15 mouse cellular contexts compared by ENCODE assay signal in the genomic region with DNA sequence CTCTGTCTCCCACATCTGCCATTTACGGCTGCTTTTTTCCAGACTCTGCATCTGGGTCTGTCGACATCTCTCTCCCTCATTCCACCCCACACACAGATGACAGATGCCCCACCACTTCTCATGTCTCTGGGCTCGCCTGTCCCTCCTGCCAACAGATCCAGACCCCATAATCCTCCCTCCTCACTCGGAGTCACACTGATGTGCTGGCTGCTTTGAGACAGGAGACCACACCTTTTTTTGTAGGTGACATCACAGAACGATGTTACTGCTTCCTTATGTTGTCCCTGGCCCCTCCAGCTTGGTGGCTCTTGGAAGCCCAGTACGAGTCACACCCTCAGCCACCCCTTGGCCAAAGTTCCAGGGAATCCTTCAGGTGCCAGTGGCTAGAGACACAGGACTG. TPM values are rescaled to one million over a fixed set of nuclear protein-coding genes. Genes with fewer than 3 reads are reported as not detected.
DNase-seq lines count a peak whose midpoint lies in the region; ATAC-seq and TF ChIP-seq lines count a peak whose summit lies in the region.
"Had no signal": no experiment of that assay in that cellular context is flagged by ENCODE, and none has a peak within 500 bp of the region (broad histone marks: within the 10 kb centered on the region; RNA-seq: fewer than 3 reads in every experiment).

No protein-coding gene starts in this region.

- H3K4me2 ChIP-seq in heart, embryonic 11.5 days: peak overlapping the region; percentile 55
- no peak overlapping the region for H3K4me2 ChIP-seq in lung, embryonic 14.5 days
- H3K4me2 ChIP-seq in intestine, embryonic 16.5 days (ENCODE audit: low read depth, low read length): peak overlapping the region; percentile 25; the same call in 1 of the 2 replicates
- H3K4me2 ChIP-seq in stomach, embryonic 15.5 days: 0 out of 2 replicates have a peak overlapping the region, but pooled peaks have one; percentile 8
- H3K4me2 ChIP-seq: forebrain, embryonic 12.5 days; midbrain, embryonic 11.5 days had no signal

- no peak overlapping the region for H3K4me3 ChIP-seq in heart, embryonic 11.5 days (ENCODE audit: low read depth, low read length)
- no peak overlapping the region for H3K4me3 ChIP-seq in lung, embryonic 14.5 days (ENCODE audit: low read depth, low read length)
- no peak overlapping the region; the same call in 1 of the 2 replicates for H3K4me3 ChIP-seq in intestine, embryonic 16.5 days (ENCODE audit: low read length)
- H3K4me3 ChIP-seq in stomach, embryonic 15.5 days (replicated peaks): no peak overlapping the region
- H3K4me3 ChIP-seq: forebrain, embryonic 12.5 days had no signal

- peak overlapping the region; percentile 17; the same call in 1 of the 2 replicates for H3K9ac ChIP-seq in heart, embryonic 11.5 days (ENCODE audit: low read depth, low read length)
- H3K9ac ChIP-seq in lung, embryonic 14.5 days: peak overlapping the region; percentile 15; the same call in 1 of the 2 replicates
- H3K9ac ChIP-seq in intestine, embryonic 16.5 days (ENCODE audit: low read depth, low read length): peak overlapping the region; percentile 43; the same call in 1 of the 2 replicates
- no peak overlapping the region for H3K9ac ChIP-seq in stomach, embryonic 15.5 days
- H3K9ac ChIP-seq: forebrain, embryonic 12.5 days had no signal

- no peak for DNase-seq in heart, postnatal 36 days
- DNase-seq in lung, embryonic 14.5 days: no peak
- no peak for DNase-seq in lung, postnatal 36 days
- DNase-seq in cerebellum, postnatal 4 days (ENCODE audit: low spot score in 2 of 2): no peak
- no peak for DNase-seq in urinary bladder, postnatal 14 days (ENCODE audit: low spot score)
- DNase-seq: cerebellum, adult 2 months; heart, postnatal 14 days; kidney, adult 8-10 months; lung, adult 2 months had no signal

- intact Hi-C loops in heart, postnatal 36 days (cut with DNase I): no loop called here

- H3K36me3 ChIP-seq in heart, embryonic 11.5 days (ENCODE audit: control insufficient read depth, insufficient read depth, low read length): no peaks in the 10 kb centered on the region
- no peaks in the 10 kb centered on the region for H3K36me3 ChIP-seq in lung, embryonic 14.5 days (ENCODE audit: insufficient read depth)
- no peaks in the 10 kb centered on the region for H3K36me3 ChIP-seq in intestine, embryonic 16.5 days (ENCODE audit: control insufficient read depth, insufficient read depth, low read length)
- no peaks in the 10 kb centered on the region for H3K36me3 ChIP-seq in stomach, embryonic 15.5 days
- H3K36me3 ChIP-seq: forebrain, embryonic 12.5 days had no signal

- ATAC-seq in heart, embryonic 11.5 days (replicated peaks; ENCODE audit: insufficient number of reproducible peaks, low FRiP score, low TSS enrichment): no peak
- no peak for ATAC-seq in lung, embryonic 14.5 days (ENCODE audit: insufficient read depth)
- ATAC-seq in intestine, embryonic 16.5 days: peak; percentile 20
- no peak for ATAC-seq in stomach, embryonic 15.5 days (ENCODE audit: insufficient read depth, low FRiP score, low read depth)

- H3K4me1 ChIP-seq in heart, embryonic 11.5 days (ENCODE audit: control insufficient read depth, insufficient read depth, low read length): peaks cover 19% of the 10 kb centered on the region
- 0 out of 2 replicates have a peak, but pooled peaks cover 4% of the 10 kb centered on the region for H3K4me1 ChIP-seq in lung, embryonic 14.5 days (ENCODE audit: insufficient read depth)
- H3K4me1 ChIP-seq in intestine, embryonic 16.5 days (ENCODE audit: control insufficient read depth, insufficient read depth, low read length): peaks cover 27% of the 10 kb centered on the region
- H3K4me1 ChIP-seq in stomach, embryonic 15.5 days: peaks cover 10% of the 10 kb centered on the region

- H3K9me3 ChIP-seq in heart, embryonic 11.5 days (replicated peaks; ENCODE audit: control insufficient read depth, low read length): no peaks in the 10 kb centered on the region
- H3K9me3 ChIP-seq in lung, embryonic 14.5 days (ENCODE audit: low read depth, low read length): no peaks in the 10 kb centered on the region
- no peaks in the 10 kb centered on the region for H3K9me3 ChIP-seq in intestine, embryonic 16.5 days (ENCODE audit: control insufficient read depth, low read length)
- no peaks in the 10 kb centered on the region for H3K9me3 ChIP-seq in stomach, embryonic 15.5 days
- H3K9me3 ChIP-seq: forebrain, embryonic 12.5 days had no signal

- H3K27me3 ChIP-seq in heart, embryonic 11.5 days (ENCODE audit: control insufficient read depth, insufficient read depth, low read length): no peaks in the 10 kb centered on the region
- no peaks in the 10 kb centered on the region for H3K27me3 ChIP-seq in lung, embryonic 14.5 days (ENCODE audit: insufficient read depth, low read length)
- H3K27me3 ChIP-seq in intestine, embryonic 16.5 days (replicated peaks; ENCODE audit: control insufficient read depth, insufficient read depth, low read length): no peaks in the 10 kb centered on the region
- H3K27me3 ChIP-seq in stomach, embryonic 15.5 days (replicated peaks): no peaks in the 10 kb centered on the region

- WGBS in heart, embryonic 11.5 days (ENCODE audit: insufficient replicate concordance): 34% methylated on average over 6 of the region's 6 CpGs
- 46% methylated on average over 6 of the region's 6 CpGs for WGBS in lung, embryonic 14.5 days
- 34% methylated on average over 6 of the region's 6 CpGs for WGBS in intestine, embryonic 16.5 days
- WGBS in stomach, embryonic 15.5 days: 45% methylated on average over 6 of the region's 6 CpGs

- 0 out of 2 replicates have a peak overlapping the region, but pooled peaks have one; percentile 15 for H3K27ac ChIP-seq in heart, embryonic 11.5 days (ENCODE audit: low read depth, low read length)
- no peak overlapping the region for H3K27ac ChIP-seq in lung, embryonic 14.5 days (ENCODE audit: low read depth)
- H3K27ac ChIP-seq in intestine, embryonic 16.5 days (ENCODE audit: low read length): peak overlapping the region; percentile 59
- peak overlapping the region; percentile 18; the same call in 1 of the 2 replicates for H3K27ac ChIP-seq in stomach, embryonic 15.5 days
- H3K27ac ChIP-seq: forebrain, embryonic 12.5 days had no signal

- no peak for TF ChIP-seq CTCF in lung, embryonic 14.5 days (IDR thresholded peaks at IDR 0.05; ENCODE audit: low read depth)

RNA-seq across cellular contexts. Expression of a gene that starts 2.4 kb away (rescaled TPM):
- 2.0 and 2.2 TPM in 2 replicates for polyA plus RNA-seq in heart, embryonic 11.5 days (2014; fragmentation: Nextera tagmentation; extraction: Ambion mirVana)
- under 1 TPM; 0.70 to 0.80 TPM for total RNA-seq in heart, postnatal 36 days (2021)
- polyA plus RNA-seq in lung, embryonic 14.5 days (2014; fragmentation: Nextera tagmentation; extraction: Ambion mirVana): 2.7 and 4.0 TPM in 2 replicates
- 4.3 and 5.6 TPM in 2 replicates for polyA plus RNA-seq in intestine, embryonic 16.5 days (2015; fragmentation: Nextera tagmentation; extraction: Ambion mirVana)
- 3.6 and 4.4 TPM in 2 replicates for polyA plus RNA-seq in stomach, embryonic 15.5 days (2015; fragmentation: Nextera tagmentation; extraction: Ambion mirVana)
- polyA plus RNA-seq: embryonic facial prominence, embryonic 11.5 days had no signal

RNA-seq across cellular contexts. Expression of a gene that starts 3.5 kb away (rescaled TPM):
- polyA plus RNA-seq in heart, embryonic 11.5 days (2014; fragmentation: Nextera tagmentation; extraction: Ambion mirVana): 0.42 TPM in 1 of 2 replicates, not detected in the other
- total RNA-seq in heart, postnatal 36 days (2021): not detected
- 0.39 and 0.43 TPM in 2 replicates for polyA plus RNA-seq in lung, embryonic 14.5 days (2014; fragmentation: Nextera tagmentation; extraction: Ambion mirVana)
- polyA plus RNA-seq in intestine, embryonic 16.5 days (2015; fragmentation: Nextera tagmentation; extraction: Ambion mirVana): 3.4 and 3.8 TPM in 2 replicates
- 9.4 and 16.8 TPM in 2 replicates for polyA plus RNA-seq in stomach, embryonic 15.5 days (2015; fragmentation: Nextera tagmentation; extraction: Ambion mirVana)
- total RNA-seq: heart, postnatal 14 days had no signal
- polyA plus RNA-seq: midbrain, embryonic 11.5 days had no signal

RNA-seq across cellular contexts. Expression of a gene that starts 5.2 kb away (rescaled TPM):
- polyA plus RNA-seq in heart, embryonic 11.5 days (2014; fragmentation: Nextera tagmentation; extraction: Ambion mirVana): 1.8 TPM in 2 replicates
- not detected for total RNA-seq in heart, postnatal 36 days (2021)
- polyA plus RNA-seq in lung, embryonic 14.5 days (2014; fragmentation: Nextera tagmentation; extraction: Ambion mirVana): 0.49 and 0.96 TPM in 2 replicates
- polyA plus RNA-seq in intestine, embryonic 16.5 days (2015; fragmentation: Nextera tagmentation; extraction: Ambion mirVana): 0.16 and 0.23 TPM in 2 replicates
- 0.15 and 0.41 TPM in 2 replicates for polyA plus RNA-seq in stomach, embryonic 15.5 days (2015; fragmentation: Nextera tagmentation; extraction: Ambion mirVana)
- total RNA-seq: heart, postnatal 14 days had no signal

RNA-seq across cellular contexts. Expression of a gene that starts 8.8 kb away (rescaled TPM):
- polyA plus RNA-seq in heart, embryonic 11.5 days (2014; fragmentation: Nextera tagmentation; extraction: Ambion mirVana): 47.4 and 51.2 TPM in 2 replicates
- total RNA-seq in heart, postnatal 36 days (2021): 10 to 100 TPM; 54.6 to 61.1 TPM
- 79.7 and 80.9 TPM in 2 replicates for polyA plus RNA-seq in lung, embryonic 14.5 days (2014; fragmentation: Nextera tagmentation; extraction: Ambion mirVana)
- 107 and 108 TPM in 2 replicates for polyA plus RNA-seq in intestine, embryonic 16.5 days (2015; fragmentation: Nextera tagmentation; extraction: Ambion mirVana)
- polyA plus RNA-seq in stomach, embryonic 15.5 days (2015; fragmentation: Nextera tagmentation; extraction: Ambion mirVana): 92.0 and 97.8 TPM in 2 replicates

RNA-seq across cellular contexts. Expression of a gene that starts 14.3 kb away (rescaled TPM):
- polyA plus RNA-seq in heart, embryonic 11.5 days (2014; fragmentation: Nextera tagmentation; extraction: Ambion mirVana): 1.4 and 1.8 TPM in 2 replicates
- under 1 TPM; 0.42 to 0.49 TPM for total RNA-seq in heart, postnatal 36 days (2021)
- 0.95 and 1.4 TPM in 2 replicates for polyA plus RNA-seq in lung, embryonic 14.5 days (2014; fragmentation: Nextera tagmentation; extraction: Ambion mirVana)
- 0.37 and 0.40 TPM in 2 replicates for polyA plus RNA-seq in intestine, embryonic 16.5 days (2015; fragmentation: Nextera tagmentation; extraction: Ambion mirVana)
- 0.44 and 0.73 TPM in 2 replicates for polyA plus RNA-seq in stomach, embryonic 15.5 days (2015; fragmentation: Nextera tagmentation; extraction: Ambion mirVana)
